Mouse (Mus musculus) embryonic fibroblast, embryonic 13.5 days (primary cell): Measurements from ENCODE around the gene Ntm.

Experiments
- CTCF ChIP-seq: IDR thresholded peaks from 2 replicates; pipeline ENCODE4 v1.5.1; 2011; ENCODE audit warnings: mild to moderate bottlenecking, control low read depth, low read length, moderate library complexity, borderline replicate concordance; ENCODE audit not compliant: insufficient read depth
- POLR2A ChIP-seq: IDR thresholded peaks from 2 replicates; pipeline ENCODE4 v1.6.1; 2011; ENCODE audit warnings: low read depth, mild to moderate bottlenecking, control low read depth, low read length, moderate library complexity

GRCm38 (mm10) chr9:29610867-29611266, 352.1 kb downstream of the Ntm start:
- TF ChIP-seq POLR2A (no peak), CTCF (no peak)
